Mouse (Mus musculus) stomach, postnatal 0 days (tissue): Measurements from ENCODE around the gene Timp3. TPM values are rescaled to one million over a fixed set of nuclear protein-coding genes. Genes with fewer than 3 reads are reported as not detected.

Experiments
- ATAC-seq: fragments of 200-750 bp; cut with Nextera tagmentation; 2 replicates; pipeline ENCODE4 v1.8.0; 2017; ENCODE audit not compliant: low FRiP score, low TSS enrichment
- DNase-seq: peaks from one replicate; pipeline ENCODE4 v3.0.0-alpha.2; 2016; ENCODE audit warnings: low spot score
- H3K27ac ChIP-seq: fragments of 300-500 bp; sonication (generic); replicated peaks from 2 replicates; pipeline ENCODE4 v1.5.1; 2014; ENCODE audit warnings: mild to moderate bottlenecking, control low read depth
- H3K27me3 ChIP-seq: fragments of 300-500 bp; sonication (generic); 2 replicates; pipeline ENCODE4 v1.6.1; 2014; ENCODE audit warnings: low read length; ENCODE audit not compliant: control insufficient read depth, insufficient read depth
- H3K36me3 ChIP-seq: fragments of 300-500 bp; sonication (generic); 2 replicates; pipeline ENCODE4 v1.6.1; 2014; ENCODE audit warnings: low read length, mixed read lengths; ENCODE audit not compliant: control insufficient read depth, insufficient read depth
- H3K4me1 ChIP-seq: fragments of 300-500 bp; sonication (generic); replicated peaks from 2 replicates; pipeline ENCODE4 v1.6.1; 2014; ENCODE audit warnings: antibody characterized with exemption; ENCODE audit not compliant: control insufficient read depth, insufficient read depth
- H3K4me2 ChIP-seq: fragments of 300-500 bp; sonication (generic); replicated peaks from 2 replicates; pipeline ENCODE4 v1.6.1; 2014; ENCODE audit warnings: low read depth, mild to moderate bottlenecking, control low read depth, moderate library complexity
- H3K4me3 ChIP-seq: fragments of 300-500 bp; sonication (generic); 2 replicates; pipeline ENCODE4 v1.5.1; 2014; ENCODE audit warnings: low read depth, low read length, control low read depth
- H3K9ac ChIP-seq: fragments of 300-500 bp; sonication (generic); 2 replicates; pipeline ENCODE4 v1.6.1; 2014; ENCODE audit warnings: mild to moderate bottlenecking, low read length, control low read depth, mixed read lengths
- H3K9me3 ChIP-seq: fragments of 300-500 bp; sonication (generic); 2 replicates; pipeline ENCODE4 v1.6.1; 2016; ENCODE audit warnings: low read length; ENCODE audit not compliant: control insufficient read depth
- CTCF ChIP-seq: IDR thresholded peaks from 2 replicates; pipeline ENCODE4 v1.5.1; 2016; ENCODE audit warnings: antibody characterized with exemption, low read depth, mild to moderate bottlenecking, moderate library complexity
- EP300 ChIP-seq: optimal IDR thresholded peaks from 2 replicates; pipeline ENCODE3; 2016; ENCODE audit warnings: antibody characterized with exemption
- WGBS: fragments of 180-500 bp; shearing (Covaris S2); extraction: QIAGEN DNeasy Blood & Tissue Kit; methylation state at CpG from one replicate; pipeline ENCODE4 v1.1.7; 2014; 5-methylcytosine and 5-hydroxymethylcytosine counted together
- polyA plus RNA-seq: library from polyadenylated mRNA; unstranded; fragments of >200 nt; fragmentation: Nextera tagmentation; extraction: Ambion mirVana; gene quantifications from 2 replicates; pipeline ENCODE4 v1.2.1, GENCODE M21; 2015

Gene Timp3
- polyA plus RNA-seq, 1 experiment from 2014 or later = 33.0 TPM

DNA sequence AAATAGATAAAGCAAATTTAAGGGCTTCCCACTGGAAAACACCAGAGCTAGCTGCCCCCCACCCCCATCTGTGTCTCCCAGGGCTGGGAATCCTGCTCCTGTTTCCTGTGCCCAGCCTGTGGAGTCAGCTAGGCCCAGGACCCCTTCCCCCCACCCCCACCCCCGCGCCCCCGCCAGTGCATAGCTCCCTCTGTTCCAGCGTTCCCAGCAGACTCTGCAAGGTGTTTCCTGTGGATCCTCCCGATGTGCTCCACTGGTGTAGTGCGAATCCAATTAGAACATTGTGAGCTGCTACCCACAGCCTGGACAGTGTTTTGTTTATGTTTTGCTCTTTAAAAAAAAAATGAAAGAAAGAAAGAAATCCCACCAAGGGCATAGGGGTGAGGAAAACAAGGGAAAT is 25.1 kb downstream of the Timp3 start:
- ATAC-seq (no peak), DNase-seq (no peak)
- no peak overlapping the region for H3K9ac ChIP-seq
- H3K9me3 ChIP-seq = no peaks in the 10 kb centered on the region
- TF ChIP-seq EP300 = no peak
- TF ChIP-seq CTCF = no peak
- 49% methylated on average over 6 of the region's 6 CpGs for whole genome bisulfite sequencing
- H3K4me2 ChIP-seq = no peak overlapping the region
- no peak overlapping the region for H3K27ac ChIP-seq
- no peak overlapping the region for H3K4me3 ChIP-seq
- peaks cover 2% of the 10 kb centered on the region; the same call in 1 of the 2 replicates for H3K4me1 ChIP-seq
- H3K27me3 ChIP-seq = no peaks in the 10 kb centered on the region
- H3K36me3 ChIP-seq = no peaks in the 10 kb centered on the region

DNA sequence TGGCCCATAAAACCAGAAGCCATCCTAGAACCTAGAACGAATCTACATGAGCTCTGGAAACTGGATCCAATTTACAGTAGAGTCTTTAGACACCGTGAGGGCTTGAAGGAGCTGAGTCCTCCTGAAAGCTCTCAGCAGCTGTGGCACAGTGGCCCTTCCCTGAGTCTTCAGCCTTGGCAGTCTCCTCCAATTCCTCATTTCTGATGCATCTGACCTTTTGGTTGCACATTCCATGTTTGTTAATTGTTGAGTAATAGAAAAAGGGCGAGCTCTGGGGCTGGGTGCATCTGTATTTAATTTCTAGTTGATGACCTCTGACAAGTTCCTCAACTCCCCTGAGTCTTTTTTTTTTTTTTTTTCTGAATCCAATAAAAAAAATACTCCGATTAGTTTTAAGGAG is 28.0 kb downstream of the Timp3 start:
- no peak for DNase-seq
- TF ChIP-seq EP300 (no peak), CTCF (no peak)
- no peaks in the 10 kb centered on the region for H3K27me3 ChIP-seq
- H3K27ac ChIP-seq = no peak overlapping the region
- H3K36me3 ChIP-seq = no peaks in the 10 kb centered on the region
- H3K4me1 ChIP-seq = peaks cover 19% of the 10 kb centered on the region
- H3K9me3 ChIP-seq = no peaks in the 10 kb centered on the region
- H3K4me3 ChIP-seq = no peak overlapping the region
- WGBS = 80% methylated on average over 4 of the region's 4 CpGs
- ATAC-seq = no peak
- no peak overlapping the region for H3K9ac ChIP-seq
- no peak overlapping the region for H3K4me2 ChIP-seq

DNA sequence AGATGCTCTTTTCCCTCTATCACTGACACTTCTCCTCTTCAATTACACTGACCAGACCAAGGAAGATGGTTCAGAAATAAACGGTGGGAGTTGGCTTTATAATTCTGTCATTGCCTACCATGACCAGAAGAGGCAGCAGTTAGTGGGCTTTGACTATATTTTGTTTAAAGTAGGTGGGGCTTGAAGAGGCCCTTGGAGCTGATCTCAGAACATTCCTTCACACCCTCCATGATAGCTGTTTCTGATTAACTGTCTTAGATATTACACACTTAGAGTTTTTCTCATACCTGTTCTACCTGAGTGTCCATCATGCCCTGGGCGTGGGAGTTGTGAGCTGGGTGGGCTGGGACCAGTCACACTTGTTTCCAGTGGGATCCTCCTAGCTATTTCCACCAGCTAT is 28.5 kb downstream of the Timp3 start:
- DNase-seq (no peak), ATAC-seq (no peak)
- no peak overlapping the region for H3K4me2 ChIP-seq
- H3K36me3 ChIP-seq = no peaks in the 10 kb centered on the region
- no peaks in the 10 kb centered on the region for H3K27me3 ChIP-seq
- H3K4me1 ChIP-seq = peaks cover 19% of the 10 kb centered on the region
- H3K9me3 ChIP-seq = no peaks in the 10 kb centered on the region
- no peak overlapping the region for H3K9ac ChIP-seq
- WGBS = 65% methylated on average over 2 of the region's 2 CpGs
- no peak overlapping the region for H3K4me3 ChIP-seq
- H3K27ac ChIP-seq = no peak overlapping the region
- TF ChIP-seq EP300 = no peak
- peak; percentile 61 for TF ChIP-seq CTCF

DNA sequence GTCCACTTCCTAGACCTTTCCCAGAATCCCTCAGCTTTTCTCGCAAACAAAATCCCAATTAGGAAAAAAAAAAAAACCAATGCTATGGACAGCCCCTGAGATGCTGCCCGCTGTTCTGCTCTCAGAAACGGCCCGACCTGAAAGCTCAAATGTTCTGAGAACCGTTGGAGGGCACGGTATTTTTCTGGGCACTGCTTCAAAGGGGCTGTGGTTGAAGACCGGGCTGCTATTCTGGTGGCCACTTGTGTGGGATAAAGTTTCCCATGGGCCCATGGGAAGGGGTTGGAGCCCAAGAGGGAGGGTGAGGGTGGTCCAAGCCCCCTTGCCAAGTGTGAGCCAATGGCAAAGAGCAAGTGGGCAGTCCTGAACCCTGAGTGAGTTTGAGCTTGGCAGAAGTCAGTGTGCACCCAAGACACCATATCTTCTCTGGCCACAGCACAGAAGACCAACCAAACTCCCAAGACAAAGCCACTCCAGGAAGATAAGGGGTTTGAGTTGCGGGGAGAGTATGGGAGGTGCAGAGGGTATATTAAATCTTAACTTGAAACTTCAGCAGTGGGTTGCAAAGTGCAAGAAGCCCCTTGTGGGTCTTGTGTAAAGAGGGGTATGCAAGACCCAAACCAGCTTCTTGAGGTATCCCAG is 29.2 kb downstream of the Timp3 start:
- peak overlapping the region; percentile 49; the same call in 1 of the 2 replicates for H3K27ac ChIP-seq
- ATAC-seq (no peak), DNase-seq (no peak)
- no peak overlapping the region for H3K9ac ChIP-seq
- H3K4me2 ChIP-seq = no peak overlapping the region
- 88% methylated on average over 8 of the region's 8 CpGs for WGBS
- H3K4me3 ChIP-seq = no peak overlapping the region
- H3K36me3 ChIP-seq = no peaks in the 10 kb centered on the region
- no peak for TF ChIP-seq EP300
- no peak for TF ChIP-seq CTCF
- H3K4me1 ChIP-seq = peaks cover 19% of the 10 kb centered on the region
- no peaks in the 10 kb centered on the region for H3K9me3 ChIP-seq
- H3K27me3 ChIP-seq = no peaks in the 10 kb centered on the region

DNA sequence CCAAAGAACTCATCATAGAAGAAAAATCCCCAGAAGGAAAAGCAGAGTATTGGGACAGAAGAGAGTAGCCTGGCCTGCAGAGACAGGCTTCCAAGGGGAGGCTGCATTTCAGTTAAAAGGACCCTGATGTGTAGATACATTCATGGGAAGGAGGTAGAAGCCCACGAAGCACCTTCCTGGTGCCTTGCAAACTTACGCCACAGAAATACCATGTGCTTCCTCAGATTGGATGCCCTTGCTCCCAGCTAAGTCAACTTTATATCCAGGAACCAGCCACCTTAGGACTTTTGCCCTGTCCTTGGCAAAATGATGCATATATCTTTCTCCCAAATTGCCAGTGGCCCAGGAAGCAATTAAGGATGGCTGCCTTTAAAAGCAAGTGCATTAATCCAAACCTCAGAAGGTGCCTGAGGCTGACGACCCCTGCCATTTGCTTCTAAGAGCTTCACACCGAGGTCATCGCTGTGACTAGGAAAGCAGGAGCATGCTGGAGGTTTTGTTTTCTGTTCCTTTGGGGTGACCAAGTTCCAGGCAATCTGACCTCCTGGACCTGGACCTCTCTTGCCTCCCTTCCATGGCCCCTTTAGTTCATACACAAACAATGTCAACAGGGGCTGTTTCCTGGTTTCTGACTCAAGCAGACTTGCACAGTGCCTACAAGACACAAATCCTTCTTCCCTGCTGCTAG is 31.0 kb downstream of the Timp3 start:
- no peaks in the 10 kb centered on the region for H3K36me3 ChIP-seq
- no peak overlapping the region for H3K4me3 ChIP-seq
- H3K9ac ChIP-seq = 0 out of 2 replicates have a peak overlapping the region, but pooled peaks have one; percentile 1
- H3K4me2 ChIP-seq = 0 out of 2 replicates have a peak overlapping the region, but pooled peaks have one; percentile 3
- DNase-seq (no peak), ATAC-seq (peak; percentile 43; the same call in 1 of the 2 replicates)
- H3K4me1 ChIP-seq = peaks cover 22% of the 10 kb centered on the region
- H3K9me3 ChIP-seq = no peaks in the 10 kb centered on the region
- no peak for TF ChIP-seq CTCF
- H3K27me3 ChIP-seq = no peaks in the 10 kb centered on the region
- 62% methylated on average over 5 of the region's 5 CpGs for WGBS
- H3K27ac ChIP-seq = peak overlapping the region; percentile 76

DNA sequence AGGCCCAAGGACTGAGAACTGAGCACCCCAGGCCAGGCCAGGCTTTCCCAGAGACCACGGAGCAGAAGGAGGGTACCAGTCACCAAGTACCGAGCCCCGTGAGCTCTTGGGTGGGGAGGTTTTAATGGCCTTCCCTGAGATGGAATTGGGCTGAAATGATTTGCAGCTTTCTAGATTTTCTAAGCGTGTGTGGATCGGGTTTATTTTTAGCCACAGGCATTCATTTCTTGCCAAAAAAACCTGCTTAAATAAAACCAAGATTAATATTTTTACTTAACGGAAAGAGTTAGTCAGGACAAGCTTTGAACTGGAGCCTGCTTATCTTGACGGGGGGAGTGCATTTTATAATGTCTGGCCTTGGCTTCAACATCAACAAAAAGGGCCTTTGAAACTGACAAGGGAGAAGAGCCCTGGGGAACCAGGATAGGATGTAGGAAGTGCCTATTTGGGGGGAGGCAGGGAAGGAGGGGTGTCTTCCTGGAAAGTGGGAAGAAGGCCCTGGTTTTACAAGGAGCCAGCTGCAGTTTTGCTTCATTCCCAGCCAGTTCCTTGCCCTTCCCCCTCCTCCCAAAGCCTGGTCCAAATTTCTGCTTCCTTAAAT is 31.6 kb downstream of the Timp3 start:
- Histone ChIP-seq H3K36me3 (no peaks in the 10 kb centered on the region), H3K27ac (peak overlapping the region; percentile 76), H3K9ac (0 out of 2 replicates have a peak overlapping the region, but pooled peaks have one; percentile 1), H3K4me3 (no peak overlapping the region), H3K4me2 (0 out of 2 replicates have a peak overlapping the region, but pooled peaks have one; percentile 3), H3K27me3 (no peaks in the 10 kb centered on the region), H3K4me1 (peaks cover 23% of the 10 kb centered on the region), H3K9me3 (no peaks in the 10 kb centered on the region)
- 14% methylated on average over 7 of the region's 7 CpGs for WGBS
- no peak for DNase-seq
- TF ChIP-seq CTCF (no peak), EP300 (peak; percentile 45)
- no peak for ATAC-seq
